Mouse (Mus musculus): ENCODE results near the gene Pard3b.

- TF ChIP-seq CTCF (IDR thresholded peaks at IDR 0.05; ENCODE audit: low read depth), result no peak
- TF ChIP-seq EP300 (IDR thresholded peaks at IDR 0.05; ENCODE audit: low read depth), result no peak
Measured at GRCm38 (mm10) chr1:61616176-61616575, 22.4 kb upstream of the Pard3b start.
